Mouse (Mus musculus) adrenal gland, postnatal 25 days (tissue): ENCODE measurements around the gene Irf6. TPM values are rescaled to one million over a fixed set of nuclear protein-coding genes. Genes with fewer than 3 reads are reported as not detected.
A peak's percentile ranks its signal among the peaks of the same experiment; 100 is the strongest.

Experiments used
- DNase-seq: peaks from one replicate; pipeline ENCODE4 v3.0.0; 2021; ENCODE audit warnings: mixed read lengths
- long read RNA-seq: library from polyadenylated mRNA; stranded (forward); transcript quantifications from one replicate; pipeline ENCODE4 v2.0.0, GENCODE M21; 2021
- total RNA-seq: library from RNA; stranded (reverse); gene quantifications from 2 replicates; pipeline ENCODE4 v1.2.3, GENCODE M21; 2021

Gene Irf6
- 0.18 and 0.38 TPM in 2 replicates for total RNA-seq
- long read RNA-seq, full-length matches to known transcripts: 9 of 13 reads
- long read RNA-seq, partial matches to known transcripts: 3 of 13 reads
- long read RNA-seq, other reads (novel, unspliced or antisense): 1 of 13 reads

GRCm38 (mm10) chr1:193152872-193153271, at the start of gene Irf6:
Gene Irf6, plus strand, starts transcription at chr1:193153111.
- DNase-seq: peak; percentile 69

DNA sequence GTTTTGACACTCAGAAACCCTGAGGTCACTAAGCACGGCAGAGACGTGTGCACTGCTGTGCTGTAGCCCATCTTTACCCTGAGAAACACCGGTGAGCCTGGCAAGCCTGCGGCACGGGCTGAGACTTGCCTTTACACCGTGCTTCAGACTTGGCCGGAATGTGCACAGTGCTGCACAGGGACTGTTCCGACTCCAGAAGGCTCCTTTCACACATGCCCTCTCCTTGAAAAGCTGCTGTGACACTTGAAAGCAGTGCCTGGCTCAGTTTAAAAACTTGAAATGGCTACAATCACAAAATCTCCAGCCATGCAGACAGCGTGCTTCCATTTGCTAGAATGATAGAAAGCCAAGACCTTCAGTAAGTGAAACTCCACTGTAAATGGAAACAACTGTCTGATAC, 40.8 kb upstream of the Irf6 start:
- no peak for DNase-seq

DNA sequence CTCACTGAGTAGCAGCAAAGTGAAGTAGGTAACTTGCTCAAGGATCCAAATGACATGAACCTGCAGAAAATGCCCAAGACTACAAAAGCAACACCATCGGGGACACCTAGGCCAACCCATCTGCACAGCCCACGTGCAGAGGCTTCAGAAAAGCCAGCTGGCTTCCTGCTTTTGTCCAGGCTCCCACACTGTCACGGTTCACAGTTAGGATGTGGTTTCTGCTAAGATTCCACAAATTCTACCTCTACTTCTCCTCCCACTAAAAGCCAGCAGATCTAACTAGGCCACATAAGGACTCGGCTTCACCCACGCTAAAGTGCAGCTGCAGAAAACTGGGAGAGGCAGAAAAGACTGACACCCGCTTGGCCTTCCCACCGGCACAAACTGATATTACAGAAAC, 30.1 kb upstream of the Irf6 start:
- no peak for DNase-seq

DNA sequence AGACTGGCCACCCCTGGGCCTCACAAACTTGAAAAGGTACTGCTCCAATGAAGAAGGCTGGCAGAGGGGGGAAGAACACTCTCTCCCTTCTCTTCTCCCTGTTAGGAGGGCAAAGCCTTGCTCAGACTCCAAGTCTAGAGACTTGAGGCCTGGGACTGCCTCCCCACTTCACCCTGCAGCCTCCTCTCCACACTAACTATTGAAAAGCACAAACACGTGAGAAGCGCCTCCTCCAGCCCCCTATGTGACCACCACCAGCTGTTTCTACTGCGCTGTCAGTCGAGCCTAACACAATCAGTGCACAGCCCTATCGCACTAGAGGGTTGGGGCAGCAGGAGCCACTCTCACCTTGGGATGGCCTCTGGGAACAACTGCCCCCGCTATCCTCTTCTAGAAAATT, 29.6 kb upstream of the Irf6 start:
- DNase-seq: no peak

DNA sequence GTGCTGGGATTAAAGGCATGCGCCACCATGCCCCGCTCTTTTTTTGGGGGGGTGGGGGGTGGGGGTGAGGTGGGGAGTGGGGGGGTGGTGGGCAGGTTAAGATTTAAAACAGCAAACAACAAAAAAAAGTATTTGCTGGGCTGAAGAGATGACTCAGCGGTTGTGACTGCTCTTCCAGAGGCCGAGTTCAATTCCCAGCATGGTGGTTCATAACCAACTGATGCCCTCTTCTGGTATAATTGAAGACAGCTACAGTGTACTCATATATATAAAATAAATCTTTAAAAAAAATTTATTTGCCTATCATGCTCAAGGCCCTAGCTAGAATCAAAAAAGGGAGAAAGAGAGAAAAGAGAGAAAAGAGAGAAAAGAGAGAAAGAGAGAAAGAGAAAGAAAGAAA, 27.1 kb upstream of the Irf6 start:
- DNase-seq: no peak

DNA sequence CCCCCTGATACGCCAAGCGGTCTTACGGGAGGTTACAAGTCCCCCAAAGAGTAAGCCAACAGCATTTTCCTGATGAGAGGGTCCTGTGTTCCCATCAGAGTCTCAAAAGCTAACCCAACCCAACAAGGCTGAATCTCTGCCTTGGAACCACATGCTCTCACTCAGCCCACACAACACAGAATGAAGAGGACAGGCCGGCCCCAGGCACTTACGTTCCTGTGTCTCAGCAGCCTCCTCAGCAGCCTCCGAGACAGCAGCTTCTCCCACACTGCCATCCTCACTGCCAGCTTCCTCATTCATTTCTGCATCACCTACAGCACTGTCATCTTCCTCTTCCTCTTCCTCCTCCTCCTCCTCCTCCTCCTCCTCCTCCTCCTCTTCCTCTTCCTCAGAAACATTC, 24.9 kb upstream of the Irf6 start:
- DNase-seq: no peak

GRCm38 (mm10) chr1:193129321-193129720, 23.6 kb upstream of the Irf6 start:
- DNase-seq: no peak

DNA sequence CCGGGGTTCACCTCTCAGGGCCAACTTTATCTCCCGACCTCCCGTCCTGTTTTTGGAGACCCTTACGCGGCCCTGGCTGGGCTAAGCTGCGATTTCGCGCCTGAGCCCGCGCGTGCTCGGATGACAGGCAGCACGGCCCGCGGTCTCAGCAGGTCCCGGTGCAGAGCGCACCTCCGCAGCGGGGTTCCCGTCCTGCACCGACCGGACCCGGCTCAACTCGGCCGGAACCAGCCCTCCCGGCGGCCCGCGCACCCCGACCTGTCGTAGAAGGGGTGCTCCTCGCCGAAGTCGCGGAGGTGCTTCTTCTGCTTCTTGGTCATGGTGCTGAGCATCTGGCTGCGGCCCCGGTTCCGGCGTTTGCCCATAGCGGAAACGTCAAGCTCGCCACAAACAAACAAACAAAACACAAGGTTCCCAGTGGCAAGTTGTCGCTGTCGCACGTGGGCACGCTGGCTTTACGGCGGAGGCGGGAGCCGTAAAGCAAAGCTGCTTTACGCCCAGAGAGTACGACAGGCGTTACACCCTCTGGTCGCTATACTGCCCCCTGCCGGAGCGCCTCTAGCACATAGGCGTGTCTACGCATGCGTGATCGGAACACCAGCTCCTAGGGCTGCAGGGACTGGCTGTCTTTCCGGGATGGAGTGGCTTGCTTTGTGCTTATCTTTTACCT, 23.0 kb upstream of the Irf6 start, which contains the start of gene Diexf:
Gene Diexf (minus strand): TSS at position 487 of the 670 bp plus-strand sequence.
- peak; percentile 99 for DNase-seq

DNA sequence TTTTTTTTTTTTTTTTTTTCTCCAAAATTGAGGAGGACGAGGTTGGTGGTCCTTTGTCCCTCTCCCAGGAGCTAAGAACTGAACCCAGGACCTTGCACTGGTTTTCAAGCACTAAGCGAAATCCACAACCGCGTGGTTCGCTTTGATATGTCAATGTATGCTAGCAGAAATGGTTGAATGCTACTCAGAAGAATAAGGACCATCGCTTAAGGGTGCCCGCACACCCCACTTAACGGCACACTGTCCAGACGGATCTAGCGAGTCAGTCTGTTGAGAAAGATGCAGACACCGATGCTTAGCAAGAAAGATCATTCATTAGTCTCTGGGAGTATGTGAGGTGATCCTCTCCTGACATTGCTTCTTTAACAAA, 22.5 kb upstream of the Irf6 start:
- DNase-seq: no peak

DNA sequence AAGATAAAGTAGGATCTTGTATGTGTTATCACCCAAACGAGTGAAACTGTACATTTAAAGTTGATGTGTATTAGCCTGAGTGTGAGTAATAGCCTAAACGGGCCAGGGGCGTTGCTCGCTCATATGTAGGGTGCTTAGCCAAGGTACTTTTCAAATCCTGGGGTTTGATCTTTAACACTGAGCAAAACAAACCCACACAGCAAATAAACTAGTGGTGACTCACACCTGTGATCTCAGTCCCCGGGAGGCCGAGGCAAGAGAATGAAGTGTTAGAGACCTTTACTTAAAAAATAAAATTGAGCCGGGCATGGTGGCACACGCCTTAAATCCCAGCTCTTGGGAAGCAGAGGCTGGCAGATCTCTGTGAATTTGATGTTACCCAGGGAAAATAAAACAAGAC, 22.1 kb upstream of the Irf6 start:
- DNase-seq: no peak

GRCm38 (mm10) chr1:193131311-193131948, 21.5 kb upstream of the Irf6 start:
- no peak for DNase-seq

DNA sequence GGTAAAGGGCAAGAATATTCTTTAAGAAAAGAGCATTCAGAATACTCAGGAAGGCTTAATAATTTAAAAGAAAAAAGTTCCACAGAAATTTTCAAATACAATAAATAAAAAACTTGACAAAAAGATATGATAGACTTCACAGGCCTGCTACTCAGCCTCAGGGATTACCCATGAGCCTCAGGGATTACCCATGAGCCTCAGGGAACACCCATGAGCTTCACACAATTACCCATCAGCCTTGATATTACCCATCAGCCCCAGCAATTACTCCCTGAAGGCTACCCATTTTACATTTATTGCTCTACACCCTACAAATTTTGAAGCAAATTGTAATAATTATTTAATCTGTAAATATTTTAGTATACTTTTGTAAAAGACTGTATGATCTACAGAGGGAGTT, 20.5 kb upstream of the Irf6 start:
- DNase-seq: no peak

DNA sequence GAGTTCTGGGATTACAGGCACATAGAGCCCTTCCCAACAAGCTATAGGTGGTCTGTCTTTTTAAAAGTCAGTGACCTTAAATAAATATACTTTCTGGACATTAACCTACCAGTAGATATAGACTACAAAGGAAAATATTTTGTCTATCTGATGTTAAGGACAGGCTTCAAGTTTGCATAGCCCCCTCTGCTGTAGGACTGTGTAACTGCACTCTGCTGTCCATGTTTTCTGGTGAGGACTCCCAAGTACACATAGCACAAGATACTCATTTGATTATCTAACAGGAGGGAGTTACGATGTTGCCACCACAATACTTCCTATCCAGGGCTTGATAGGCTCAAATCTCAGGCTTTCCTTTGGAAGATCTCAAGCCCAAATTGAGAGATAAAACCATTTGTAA, 19.2 kb upstream of the Irf6 start:
- DNase-seq: no peak

GRCm38 (mm10) chr1:193138087-193138486, 14.8 kb upstream of the Irf6 start:
- DNase-seq: no peak

GRCm38 (mm10) chr1:193138669-193139068, 14.2 kb upstream of the Irf6 start:
- no peak for DNase-seq

DNA sequence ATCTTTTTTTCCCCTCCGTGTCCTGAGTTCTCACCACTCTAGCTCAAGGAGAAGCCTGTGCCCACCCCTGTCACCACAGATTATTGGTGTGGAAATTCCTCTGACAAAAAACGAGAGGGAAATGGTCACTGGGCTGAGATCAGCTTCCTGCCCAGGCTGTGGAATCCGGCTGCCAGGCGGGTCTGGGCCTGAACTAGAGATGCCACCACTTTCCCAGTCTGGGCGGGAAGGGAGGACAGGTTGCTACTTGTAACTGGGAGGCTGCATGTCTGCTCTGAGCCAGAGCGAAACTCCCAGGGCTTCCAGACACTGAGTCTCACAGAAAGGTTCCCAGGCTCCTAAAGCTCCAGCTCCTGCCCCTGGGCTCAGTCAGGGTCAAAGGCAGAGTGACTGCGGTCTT, 11.8 kb upstream of the Irf6 start:
- DNase-seq: no peak

DNA sequence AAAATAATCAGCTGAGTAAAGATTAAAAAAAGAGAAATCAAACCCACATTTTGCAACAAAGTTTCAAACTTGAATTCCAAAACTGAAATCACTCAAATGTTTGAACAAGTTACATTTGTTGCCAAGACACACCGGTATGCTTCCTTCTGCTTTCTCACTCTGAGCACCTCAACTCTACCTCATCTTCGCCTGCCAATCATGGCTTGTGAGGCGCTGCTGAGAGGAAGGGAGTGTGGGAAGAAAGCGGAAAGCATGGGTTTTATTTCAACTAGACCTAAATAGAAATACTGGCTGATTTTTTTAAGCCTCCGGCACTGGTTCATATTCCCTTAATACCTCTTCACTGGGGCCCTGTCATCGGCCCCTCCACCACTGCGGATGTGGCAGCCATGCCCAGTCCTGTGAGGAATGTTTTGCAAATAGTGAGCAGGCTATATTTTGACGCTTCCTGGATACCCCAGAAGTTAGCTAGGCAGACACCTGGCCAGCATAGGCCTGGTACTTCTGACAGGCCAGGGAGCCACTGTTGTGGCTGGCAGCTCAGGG, 10.3 kb upstream of the Irf6 start:
- DNase-seq: no peak

DNA sequence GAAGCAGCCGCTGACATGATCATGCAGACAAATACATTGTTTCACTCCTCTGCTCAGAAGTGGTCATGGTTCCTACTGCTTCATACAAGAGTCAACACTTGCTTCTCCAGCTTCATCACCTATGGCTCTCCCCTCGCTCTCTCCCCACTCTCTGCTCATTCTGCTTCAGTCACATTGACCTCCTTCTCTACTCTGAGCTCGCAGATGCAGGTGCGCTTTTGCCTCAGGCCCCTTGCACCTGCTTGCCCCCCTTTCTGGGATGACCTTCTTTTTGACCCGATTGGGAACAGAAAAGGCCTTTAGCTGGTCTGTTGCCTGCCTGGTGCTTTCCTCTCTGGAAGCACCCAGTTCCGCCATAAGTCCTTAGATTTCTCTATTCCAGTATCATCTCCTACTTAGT, 8.4 kb upstream of the Irf6 start:
- DNase-seq: no peak

DNA sequence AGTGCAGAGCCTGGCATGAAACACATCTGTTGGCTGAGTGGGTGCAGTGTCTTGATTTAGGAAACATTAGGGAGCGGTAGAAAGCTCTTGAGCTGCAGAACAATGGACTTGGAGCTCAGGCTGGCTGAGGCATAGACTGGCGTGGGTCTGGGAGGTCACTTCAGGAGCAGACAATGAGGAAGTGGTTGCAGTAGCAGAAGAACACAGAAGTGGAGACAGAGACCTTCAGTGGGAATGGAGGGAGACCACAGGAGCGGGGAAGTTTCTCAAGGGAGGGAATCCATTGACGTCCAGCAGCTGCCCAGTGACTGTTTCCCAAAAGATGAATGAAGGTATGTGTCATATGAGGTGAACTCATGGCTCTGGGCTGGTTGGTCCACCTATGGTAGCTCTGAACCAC, 7.8 kb upstream of the Irf6 start:
- no peak for DNase-seq

- no peak for DNase-seq
Measured at GRCm38 (mm10) chr1:193146416-193146815, 6.5 kb upstream of the Irf6 start.

DNA sequence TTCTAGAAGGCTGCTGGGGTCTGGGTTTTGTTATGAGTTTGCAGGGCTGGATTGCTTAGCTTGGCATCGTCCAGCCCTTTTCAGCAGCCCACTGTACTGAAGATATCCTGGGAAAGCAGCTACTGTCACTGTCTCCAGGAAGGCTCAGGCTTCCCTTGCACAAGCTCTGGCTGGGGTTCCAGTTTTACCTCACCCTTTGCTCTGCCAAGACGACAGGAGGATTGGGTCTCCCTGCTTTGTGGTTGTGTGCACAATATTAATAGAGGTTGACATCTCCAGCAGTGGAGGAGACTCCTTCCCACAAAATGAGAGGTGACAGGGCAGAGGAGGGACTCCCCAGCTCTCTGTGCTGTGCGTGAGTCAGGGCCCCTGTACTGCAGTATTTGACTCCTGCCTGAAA, 3.7 kb upstream of the Irf6 start:
- DNase-seq: no peak

DNA sequence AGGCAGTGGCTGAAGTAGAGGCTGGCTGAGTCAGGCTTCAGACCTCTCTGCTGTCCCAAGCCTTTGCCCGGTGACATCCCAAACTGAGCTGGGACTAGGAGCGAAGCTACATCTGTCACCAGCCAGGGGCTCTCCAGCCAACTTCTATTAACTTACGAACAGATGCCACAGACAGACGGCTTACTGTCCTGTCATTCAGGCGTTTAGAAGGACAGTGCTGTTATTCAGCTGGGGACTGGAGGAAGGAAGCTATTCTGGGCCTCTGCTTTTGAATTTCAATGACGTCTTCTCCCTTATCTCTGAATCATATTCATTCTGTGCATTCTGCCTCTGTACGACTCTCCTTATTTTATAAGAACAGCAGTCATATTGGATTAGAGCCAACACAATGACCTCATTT, 1.8 kb upstream of the Irf6 start:
- no peak for DNase-seq

DNA sequence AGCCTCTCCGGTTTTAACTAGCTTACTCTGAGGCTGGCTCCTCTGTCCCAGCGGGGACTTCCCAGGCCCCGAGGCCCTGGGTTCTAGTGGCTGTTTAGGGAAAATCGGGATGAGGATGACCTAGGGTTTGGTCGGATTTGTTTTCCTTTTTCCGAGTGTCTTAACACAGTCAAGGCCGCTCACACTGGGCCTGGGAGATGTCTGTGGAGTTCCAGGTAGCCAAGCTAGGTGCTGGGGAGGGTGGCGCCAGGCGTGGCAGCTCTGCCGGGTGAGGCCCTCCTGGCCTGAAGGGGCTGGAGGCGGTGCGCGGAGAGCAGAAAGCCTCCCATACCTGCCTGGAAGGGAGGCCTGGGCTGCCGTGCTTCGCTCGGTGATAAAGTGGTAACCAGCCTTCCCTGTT, 650 bp downstream of the Irf6 start:
- DNase-seq: no peak
